Mouse (Mus musculus): Measurements from ENCODE around the gene C1s2. TPM values are rescaled to one million over a fixed set of nuclear protein-coding genes. Genes with fewer than 3 reads are reported as not detected.
A peak's percentile ranks its signal among the peaks of the same experiment; 100 is the strongest.
"Not testable (repeated sequence)": the region's sequence is repeated elsewhere in the genome, so short reads cannot be mapped to it uniquely, and the experiment has no call there.

C1s2 gene
- under 1 TPM; 0.28 to 0.65 (median 0.48) TPM for total RNA-seq (2022)

DNA sequence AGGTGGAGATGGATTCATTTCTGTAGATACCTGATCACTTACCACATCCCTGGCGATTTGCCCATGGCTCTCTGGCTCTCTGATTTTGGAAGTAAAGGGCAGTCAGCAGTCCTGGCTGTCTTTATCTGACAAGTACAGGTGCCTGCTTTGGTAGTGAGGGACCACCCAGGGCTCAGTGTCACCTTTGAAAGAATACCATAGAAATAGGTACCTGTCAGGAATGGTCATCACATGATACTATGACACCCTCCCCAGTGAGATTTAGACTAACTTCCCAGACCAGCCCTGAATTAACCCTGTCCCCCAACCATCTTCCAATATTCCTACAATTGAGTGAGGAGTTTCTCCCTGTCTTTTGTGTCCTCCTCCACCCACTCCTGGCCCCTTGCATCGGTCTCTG, at the start of gene C1s2:
TSS of gene C1s2 (minus strand) at position 101 of the 400 bp plus-strand sequence.
- DNase-seq (ENCODE audit: low spot score): not testable (repeated sequence)

DNA sequence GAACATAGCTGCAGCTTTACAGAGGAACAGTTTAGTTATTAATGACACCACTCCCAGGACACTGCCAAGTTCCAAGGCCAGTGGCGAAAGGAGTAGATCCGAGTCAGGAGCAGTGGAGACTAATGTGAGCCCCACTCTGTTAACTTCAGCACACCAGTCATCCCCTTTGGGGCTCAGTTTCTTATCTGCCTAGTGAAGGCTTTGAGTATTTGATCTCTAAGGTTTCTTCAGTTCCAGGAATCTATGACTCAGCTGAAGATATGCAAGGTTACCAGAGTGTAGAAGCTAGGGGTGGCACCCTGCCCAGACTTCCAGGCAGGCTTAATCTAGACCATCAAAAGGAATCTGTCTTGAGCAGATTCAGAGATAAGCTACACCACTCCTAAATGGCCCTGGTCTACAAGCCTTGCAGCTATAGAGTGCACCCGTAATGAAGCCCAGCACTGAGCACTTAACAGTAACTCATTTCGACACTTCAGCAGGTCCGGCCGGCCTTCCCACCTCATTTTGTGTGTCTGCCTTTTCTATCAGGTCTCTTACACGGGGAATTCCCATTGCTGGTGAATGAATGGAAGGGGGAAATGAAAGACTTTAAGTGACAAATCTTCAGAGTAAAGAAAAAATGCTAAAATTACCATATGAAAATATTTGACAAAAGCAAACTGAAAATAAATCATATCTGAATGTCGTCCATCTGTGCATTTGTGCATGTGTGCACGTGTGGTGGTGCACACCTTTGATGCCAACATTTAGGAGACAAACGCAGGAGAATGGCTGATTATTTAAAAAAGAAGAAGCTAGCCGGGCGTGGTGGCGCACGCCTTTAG, 47.9 kb upstream of the C1s2 start:
- no peak for DNase-seq (ENCODE audit: low spot score)

DNA sequence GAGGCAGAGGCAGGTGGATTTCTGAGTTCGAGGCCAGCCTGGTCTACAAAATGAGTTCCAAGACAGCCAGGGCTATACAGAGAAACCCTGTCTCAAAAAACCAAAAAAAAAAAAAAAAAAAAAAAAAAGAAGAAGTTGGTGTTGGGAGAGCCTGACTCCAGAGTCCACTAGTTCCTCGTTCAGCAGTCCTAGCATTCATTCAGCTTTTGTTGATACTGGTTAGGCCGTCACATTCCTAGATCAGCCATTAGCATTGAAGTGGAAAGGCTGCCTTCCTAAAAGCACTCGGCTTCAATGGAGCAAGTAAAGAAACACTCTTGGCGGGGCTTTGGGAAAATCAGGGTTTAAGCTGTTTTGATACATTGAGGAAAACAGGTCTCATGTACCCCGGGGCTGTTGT, 46.4 kb upstream of the C1s2 start:
- DNase-seq (ENCODE audit: low spot score): not testable (repeated sequence)

DNA sequence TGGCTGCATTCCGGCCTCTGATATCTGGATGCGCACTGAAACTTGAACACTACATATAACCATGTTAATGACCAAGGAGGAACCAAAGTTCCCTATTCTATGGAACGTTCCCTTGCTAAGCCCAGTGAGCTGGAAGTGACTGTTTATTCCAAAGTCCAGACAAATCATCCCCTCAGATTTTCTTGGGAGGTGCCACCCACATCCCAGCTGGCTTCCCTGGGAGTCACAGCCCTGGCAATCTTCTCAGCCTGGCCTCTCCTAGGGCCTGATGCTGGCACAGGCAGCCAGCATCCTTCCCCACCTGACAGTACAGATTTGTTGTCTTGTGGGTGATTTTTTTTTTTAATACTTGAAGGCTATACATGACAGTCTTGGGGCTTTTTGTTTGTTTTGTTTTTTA, 43.6 kb upstream of the C1s2 start:
- no peak for DNase-seq (ENCODE audit: low spot score)

DNA sequence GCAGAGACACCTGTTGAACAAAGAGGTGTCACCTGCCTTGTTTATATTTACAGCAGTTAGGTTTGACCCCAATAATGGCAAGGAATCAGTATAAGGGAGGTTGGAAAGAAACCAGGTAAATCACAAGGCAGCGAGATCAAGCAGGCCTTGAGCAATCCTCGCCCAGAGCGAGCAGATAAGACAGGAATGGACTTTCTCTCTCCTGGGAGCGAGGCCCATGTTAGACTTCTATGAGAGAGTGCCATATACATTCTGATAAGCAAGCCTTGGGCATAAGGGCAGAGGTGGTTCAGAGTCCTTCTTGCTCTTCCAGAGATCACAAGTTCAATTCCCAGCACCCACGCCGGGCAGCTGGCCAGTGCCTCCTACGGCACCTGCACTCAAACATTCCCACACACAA, 42.9 kb upstream of the C1s2 start:
- no peak for DNase-seq (ENCODE audit: low spot score)

DNA sequence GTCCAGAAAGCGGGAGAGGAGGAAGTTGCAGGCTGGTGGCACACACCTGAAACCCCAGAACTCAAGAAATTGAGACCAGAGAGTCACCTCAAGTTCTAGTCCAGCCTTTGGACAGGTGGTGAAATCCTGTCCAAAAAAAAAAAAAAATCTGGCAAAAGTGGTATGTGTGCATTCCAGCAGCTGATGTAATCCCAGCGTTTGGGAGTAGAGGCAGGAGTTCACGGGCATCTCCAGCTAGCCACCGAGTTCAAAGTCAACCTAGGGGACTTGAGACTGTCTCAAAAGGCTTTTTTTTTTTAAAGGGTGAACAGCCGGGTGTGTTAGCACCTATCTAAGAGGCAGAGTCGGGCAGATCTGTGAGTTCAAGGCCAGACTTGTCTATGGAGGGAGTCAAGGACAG, 40.3 kb upstream of the C1s2 start:
- no peak for DNase-seq (ENCODE audit: low spot score)

DNA sequence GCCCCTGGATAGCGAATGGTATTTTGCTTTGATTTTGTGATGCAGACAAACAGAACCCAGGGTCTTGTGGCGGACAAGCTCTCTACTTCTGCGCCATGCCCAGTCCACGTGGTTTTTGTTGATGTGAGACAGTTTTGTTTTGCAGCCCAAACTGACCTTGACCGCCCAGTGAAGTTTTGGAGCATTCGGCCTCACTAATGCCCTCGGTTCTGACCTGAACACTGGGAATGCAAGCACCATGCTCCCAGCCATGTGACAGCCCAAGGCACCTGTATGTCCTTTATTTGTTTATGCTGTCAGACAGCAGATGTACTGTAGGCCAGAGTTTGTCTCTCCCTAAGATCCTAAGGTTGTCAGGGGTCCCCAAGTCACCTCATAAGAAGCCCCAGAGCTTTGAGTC, 38.7 kb upstream of the C1s2 start:
- no peak for DNase-seq (ENCODE audit: low spot score)

DNA sequence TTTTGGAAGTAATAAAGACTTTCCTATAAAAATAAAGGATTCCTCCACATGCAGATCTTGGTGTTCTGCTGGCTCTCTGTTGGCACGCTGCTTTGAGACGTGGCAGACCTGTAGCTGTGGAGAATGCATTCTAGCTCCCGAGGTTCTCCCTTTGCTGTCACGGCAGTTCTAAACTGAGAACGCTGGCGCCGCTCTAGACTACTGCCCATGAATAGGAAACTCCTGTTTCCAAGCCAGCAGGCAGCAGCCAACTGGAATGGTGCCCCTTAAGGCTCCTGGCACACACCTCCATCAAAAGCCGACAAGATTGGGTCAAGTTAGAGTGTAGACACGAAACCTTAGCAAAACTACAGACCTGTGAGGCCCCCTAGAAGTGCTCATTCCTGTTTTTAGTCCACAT, 37.7 kb upstream of the C1s2 start:
- DNase-seq (ENCODE audit: low spot score): peak; percentile 33

DNA sequence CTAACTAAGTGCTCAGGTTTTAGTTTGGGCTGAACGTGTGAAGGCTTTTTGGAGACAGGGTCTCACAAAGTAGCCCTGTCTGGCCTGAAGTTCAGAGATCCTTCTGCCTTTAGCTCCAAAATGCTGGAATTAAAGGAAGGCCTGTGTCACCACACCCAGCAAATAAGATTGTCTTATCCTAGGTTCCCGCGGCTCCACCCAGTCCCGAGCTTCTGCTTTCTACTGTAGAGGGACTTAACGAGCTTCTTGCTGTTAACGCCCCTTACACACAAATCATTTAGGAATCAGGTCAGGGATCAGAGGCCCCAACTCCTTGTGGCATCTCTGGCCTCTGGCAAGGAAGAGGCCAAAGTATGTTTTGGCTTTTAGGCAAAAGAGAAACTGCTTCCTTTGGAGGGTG, 36.2 kb upstream of the C1s2 start:
- no peak for DNase-seq (ENCODE audit: low spot score)

DNA sequence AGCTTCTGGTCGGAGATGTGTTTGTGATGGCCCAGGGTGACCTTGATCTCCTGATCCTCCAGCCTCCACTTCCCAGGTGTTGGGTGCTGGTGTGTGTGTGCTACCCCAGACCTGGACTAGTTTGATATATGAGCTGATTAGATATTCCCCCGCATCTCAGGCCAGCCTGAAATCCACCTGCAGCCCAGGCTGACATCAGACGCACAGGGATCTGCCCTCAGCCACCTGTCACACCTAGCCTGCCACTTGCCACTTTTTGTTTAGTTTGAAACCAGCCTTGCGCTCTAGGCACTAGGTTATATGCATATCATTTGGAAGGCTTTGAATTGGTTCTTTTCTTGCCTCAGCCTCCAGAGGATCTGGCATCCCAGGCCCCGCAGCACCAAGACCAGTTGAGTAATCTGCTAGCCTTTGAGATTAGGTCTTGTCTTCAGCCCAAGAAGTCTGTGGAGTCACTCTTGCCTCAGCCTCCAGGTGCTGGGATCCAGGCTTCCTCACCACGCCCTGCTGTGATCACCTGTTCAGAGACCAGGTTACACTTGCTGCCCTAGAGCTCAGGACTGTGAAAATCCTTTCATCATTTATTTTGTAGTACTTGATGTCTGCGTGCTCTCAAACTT, 34.5 kb upstream of the C1s2 start:
- DNase-seq (ENCODE audit: low spot score): no peak

DNA sequence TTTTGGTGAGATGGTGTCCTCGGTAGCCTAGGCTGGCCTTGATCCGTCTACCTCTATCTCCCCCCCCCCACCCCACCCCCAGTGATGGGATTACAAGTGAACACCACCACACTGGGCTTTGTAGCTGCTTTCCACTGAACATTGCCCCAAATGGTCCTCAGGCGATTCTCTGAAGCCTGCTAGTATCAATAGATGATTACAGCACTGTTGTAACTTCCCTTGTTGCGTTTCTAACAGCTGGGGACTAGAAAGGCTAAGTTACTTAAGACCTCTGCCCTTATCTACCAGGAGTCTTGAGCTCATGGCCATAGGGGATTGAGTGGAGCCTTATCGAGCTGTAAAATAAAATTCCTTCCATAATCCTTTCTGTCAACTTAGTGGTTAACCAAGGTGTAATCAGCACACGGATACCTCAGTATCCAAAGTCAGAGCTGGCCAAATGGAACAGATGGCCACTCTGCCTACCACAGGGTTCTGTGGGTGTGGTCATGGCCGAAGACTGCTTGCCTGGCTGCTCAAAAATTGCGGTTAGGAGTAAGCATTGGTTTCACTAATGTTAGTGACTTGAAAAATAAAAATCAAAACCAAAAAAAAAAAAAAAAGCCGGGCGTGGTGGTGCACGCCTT, 33.5 kb upstream of the C1s2 start:
- no peak for DNase-seq (ENCODE audit: low spot score)

DNA sequence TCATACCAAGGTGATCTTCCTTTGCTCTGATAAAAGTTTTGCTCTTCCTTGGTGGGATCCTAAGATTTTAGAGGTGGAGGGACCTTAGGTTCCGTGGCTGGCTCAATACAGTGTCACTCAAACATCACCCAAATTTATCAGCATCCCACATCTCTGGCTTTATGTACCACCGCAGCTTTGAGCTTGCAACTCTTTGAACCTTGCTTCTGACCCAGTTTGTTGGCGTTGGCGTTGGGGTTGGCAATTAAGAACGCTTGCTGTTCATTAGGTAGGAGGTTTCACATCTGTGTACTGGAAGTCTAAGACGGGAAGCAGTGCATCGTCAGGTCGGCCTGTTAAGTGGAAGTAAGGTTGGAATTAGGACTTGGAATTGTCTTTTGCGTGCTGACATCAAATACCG, 29.1 kb upstream of the C1s2 start:
- DNase-seq (ENCODE audit: low spot score): no peak

DNA sequence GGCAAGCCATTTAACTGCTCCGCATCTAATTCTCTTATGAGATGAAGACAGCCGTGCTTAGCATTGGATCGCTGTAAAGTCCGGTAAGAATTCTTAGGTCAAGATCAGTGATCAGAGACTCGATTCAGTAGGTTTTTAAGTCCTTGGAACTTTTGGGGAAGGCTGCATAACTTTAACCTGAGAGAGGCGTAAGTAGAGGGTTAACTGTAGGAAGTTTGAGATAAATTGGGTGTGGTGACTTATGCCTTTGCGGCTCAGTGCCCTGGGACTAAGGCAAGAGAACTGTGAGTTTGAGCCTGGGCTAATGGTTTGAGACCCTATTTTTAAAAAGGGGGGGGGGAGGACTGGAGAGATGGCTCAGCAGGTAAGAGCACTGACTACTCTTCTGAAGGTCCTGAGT, 28.4 kb upstream of the C1s2 start:
- no peak for DNase-seq (ENCODE audit: low spot score)

DNA sequence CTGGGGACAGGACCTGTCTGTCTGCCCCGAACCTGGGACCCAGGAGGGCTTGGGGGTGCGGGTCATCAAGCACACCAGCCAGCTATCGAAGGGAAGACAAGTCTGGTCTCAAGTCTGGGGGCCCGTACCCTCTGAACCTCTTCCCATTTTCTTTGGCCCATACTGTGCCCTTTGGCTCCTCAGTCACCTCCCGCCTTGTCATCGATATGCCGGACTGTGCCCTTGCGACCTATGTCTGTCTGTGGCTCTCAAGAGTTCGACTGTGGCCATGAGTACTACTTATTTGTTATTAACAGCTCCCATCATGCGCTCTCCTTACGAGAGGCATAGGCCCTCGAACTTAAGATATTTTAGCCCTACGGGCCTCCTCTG, 27.5 kb upstream of the C1s2 start:
- DNase-seq (ENCODE audit: low spot score): peak; percentile 19

DNA sequence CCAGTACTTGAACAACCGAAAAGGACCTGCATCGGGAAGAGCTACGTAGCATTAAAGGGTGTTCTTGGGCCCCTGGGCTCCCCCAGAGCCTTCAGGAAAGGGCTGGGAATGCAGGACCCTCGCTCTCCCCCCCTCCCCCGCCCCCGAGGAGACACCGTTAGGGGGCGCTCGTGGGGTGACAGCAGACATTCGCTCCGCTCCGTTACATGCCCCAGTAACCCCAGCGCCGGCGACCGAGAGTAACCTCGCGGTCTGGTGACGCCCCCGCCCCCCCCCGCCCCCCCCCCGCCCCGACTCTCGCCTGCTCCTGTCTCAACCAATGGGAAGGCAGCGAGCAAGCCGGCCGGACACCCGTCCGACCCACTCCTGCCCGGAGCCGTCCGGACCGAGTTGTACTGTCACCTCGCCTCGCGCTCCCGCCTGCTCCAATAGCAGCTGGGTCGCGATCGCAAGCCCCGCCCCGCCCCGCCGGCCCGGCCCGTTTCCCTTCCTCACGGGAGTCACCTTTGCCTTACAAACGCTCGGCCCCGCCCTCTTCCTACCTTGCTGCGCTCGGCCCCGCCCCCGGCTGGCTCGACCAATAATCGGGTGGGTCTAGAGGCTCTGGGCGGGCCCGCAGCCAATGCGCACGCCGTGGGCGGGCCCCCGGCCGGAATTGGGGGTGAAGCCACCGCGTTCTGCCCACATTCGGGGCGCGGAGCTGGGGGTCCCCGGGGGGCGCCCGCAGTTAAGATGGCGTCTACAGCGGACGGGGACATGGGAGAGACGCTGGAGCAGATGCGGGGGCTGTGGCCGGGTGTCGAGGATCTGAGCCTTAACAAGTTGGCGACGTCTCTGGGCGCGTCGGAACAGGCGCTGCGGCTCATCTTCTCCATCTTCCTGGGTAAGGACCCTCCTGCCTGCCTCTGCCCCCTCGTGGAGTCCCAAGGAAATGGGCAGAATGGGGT, 26.9 kb upstream of the C1s2 start, which contains the start of gene Lpcat3:
TSS of gene Lpcat3 (plus strand) at position 551 of the 947 bp plus-strand sequence.
- peak; percentile 96 for DNase-seq (ENCODE audit: low spot score)

DNA sequence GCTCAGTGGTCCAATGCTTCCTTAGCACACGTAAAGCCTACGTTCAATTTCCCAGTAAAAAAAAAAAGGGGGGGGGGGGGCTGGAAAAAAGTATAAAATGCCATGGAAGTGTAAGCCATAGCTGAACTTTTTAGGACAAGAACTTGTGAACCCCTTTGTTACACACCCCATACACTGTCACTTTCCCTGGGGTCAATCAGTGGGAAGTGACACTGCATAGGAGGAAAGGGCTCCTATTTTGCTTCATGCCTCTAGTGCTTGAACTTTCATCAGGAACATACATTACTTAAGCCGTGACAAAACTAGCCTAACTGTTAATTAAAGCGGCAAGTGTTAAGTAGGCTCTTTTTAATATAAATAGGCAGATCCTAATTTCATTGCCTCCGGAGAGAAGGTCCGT, 26.1 kb upstream of the C1s2 start:
- DNase-seq (ENCODE audit: low spot score): no peak

DNA sequence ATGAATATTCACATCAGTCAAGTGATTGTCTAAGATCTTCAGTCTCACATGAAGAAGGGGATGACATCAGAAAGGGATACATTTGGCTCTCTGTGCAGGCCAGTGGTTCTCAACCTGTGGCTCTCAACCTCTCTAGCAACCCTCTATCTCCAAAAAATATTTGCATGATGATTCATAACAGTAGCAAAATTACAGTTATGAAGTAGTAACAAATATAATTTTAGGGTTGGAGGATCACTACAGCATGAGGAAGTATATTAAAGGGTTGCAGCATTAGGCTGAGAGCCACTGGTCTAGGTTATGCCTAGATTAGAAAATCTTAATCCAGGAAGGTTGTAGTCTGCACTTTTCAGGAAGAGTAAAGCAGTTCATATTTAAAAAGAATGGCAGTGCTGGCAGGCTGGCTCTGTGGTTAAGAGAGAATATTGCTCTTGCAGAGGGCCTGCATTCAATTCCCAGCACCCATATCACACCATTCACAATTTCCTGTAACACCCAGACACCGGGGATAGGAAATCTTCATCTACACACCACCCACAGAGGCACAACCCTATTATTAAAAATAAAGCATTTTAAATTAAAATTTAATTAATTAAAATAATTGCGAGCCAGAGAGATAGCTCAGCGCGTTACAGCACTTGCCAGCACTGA, 25.4 kb upstream of the C1s2 start:
- DNase-seq (ENCODE audit: low spot score): no peak

DNA sequence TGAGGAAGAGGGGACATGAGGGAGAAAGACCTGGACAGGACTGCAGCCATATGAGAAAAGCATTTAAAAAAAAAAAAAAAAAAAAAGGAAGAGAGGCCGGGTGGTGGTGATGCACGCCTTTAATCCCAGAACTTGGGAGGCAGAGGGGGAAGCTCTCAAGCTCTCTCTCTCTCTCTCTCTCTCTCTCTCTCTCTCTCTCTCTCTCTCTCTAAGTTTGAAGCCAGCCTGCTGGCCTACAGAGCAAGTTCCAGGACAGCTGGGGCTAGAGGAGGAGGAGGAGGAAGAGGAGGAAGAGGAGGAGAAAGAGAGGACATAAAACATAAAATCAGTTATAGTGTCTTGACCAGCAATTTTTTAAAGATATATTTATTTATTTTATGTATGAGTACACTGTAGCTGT, 22.2 kb upstream of the C1s2 start:
- DNase-seq (ENCODE audit: low spot score): no peak

DNA sequence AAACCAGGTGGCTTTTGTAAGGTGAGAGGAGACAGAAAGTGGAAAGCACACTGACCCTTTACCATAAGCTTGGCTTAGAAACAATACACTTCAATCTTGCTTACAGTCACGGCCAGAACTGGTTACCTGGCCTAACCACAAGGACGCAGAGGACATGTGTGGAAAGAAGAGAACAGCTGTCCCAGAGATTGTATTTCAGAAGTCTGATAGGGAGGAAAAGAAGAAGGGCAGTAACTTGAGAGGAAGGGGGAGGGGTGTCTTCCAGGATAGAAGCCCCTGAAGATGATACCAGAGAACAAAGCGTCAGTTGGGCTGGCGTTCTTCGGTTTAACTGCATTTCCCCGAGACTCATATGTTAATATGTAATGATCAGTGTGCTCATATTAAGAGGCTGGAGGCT, 20.0 kb upstream of the C1s2 start:
- DNase-seq (ENCODE audit: low spot score): no peak

DNA sequence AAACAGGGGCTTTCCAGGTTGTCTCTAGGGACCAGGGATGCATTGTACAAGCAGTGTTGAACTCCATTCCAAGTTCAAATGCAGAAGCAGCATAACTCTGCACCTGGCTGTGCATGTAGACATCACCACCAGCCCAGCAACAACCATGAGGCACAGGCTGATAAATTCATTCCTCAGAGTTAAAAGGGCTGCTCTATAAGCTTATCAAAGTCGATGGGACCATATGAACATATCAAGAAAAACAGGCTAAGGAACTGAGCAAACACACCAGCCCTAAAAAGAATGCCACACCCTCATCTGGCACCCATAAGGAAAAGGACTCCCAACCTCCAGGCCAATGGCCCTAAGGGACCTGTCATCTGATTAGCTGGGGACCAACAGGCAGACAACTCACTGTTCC, 10.5 kb upstream of the C1s2 start:
- no peak for DNase-seq (ENCODE audit: low spot score)

DNA sequence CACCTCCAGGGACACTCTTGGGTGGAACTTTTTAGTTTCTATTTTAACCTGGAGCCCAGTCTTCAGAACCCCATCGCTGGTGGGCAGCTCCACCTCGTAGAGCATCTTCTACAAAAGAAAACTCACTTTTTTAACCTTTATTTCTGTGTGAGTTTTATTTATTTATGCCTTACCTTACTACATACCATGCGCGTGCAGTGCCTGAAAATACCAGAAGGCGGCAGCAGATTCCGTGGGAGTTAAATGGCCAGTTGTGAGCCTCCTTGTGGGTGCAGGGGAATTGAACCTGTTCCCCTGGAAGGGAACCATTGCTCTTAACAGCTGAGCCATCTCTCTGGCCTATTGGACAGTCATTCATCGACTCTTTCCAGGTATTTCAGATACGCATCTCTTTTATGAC, 5.1 kb upstream of the C1s2 start:
- DNase-seq (ENCODE audit: low spot score): peak; percentile 71

All from heart, adult 8-10 months (tissue).